Mouse (Mus musculus) midbrain, embryonic 13.5 days (tissue): Measurements from ENCODE around the gene Elovl6. TPM values are rescaled to one million over a fixed set of nuclear protein-coding genes. Genes with fewer than 3 reads are reported as not detected.

Experiments used
- ATAC-seq: fragments of 200-750 bp; cut with Nextera tagmentation; 2 replicates; pipeline ENCODE4 v1.8.0; 2017; ENCODE audit warnings: mild to moderate bottlenecking, moderate TSS enrichment, moderate library complexity
- H3K27ac ChIP-seq: fragments of 300-500 bp; sonication (generic); 2 replicates; pipeline ENCODE4 v1.5.1; 2015; ENCODE audit warnings: inconsistent platforms, mild to moderate bottlenecking, moderate library complexity
- H3K27me3 ChIP-seq: fragments of 300-500 bp; sonication (generic); 2 replicates; pipeline ENCODE4 v1.6.1; 2015; ENCODE audit warnings: mild to moderate bottlenecking, inconsistent platforms
- H3K36me3 ChIP-seq: fragments of 300-500 bp; sonication (generic); 2 replicates; pipeline ENCODE4 v1.6.1; 2015; ENCODE audit warnings: mild to moderate bottlenecking, inconsistent platforms
- H3K4me1 ChIP-seq: fragments of 300-500 bp; sonication (generic); replicated peaks from 2 replicates; pipeline ENCODE4 v1.6.1; 2015; ENCODE audit warnings: inconsistent platforms
- H3K4me2 ChIP-seq: fragments of 300-500 bp; sonication (generic); replicated peaks from 2 replicates; pipeline ENCODE4 v1.6.1; 2015; ENCODE audit warnings: moderate library complexity, mild to moderate bottlenecking, inconsistent platforms
- H3K4me3 ChIP-seq: fragments of 300-500 bp; sonication (generic); replicated peaks from 2 replicates; pipeline ENCODE4 v1.5.1; 2015; ENCODE audit warnings: mild to moderate bottlenecking, inconsistent platforms
- H3K9ac ChIP-seq: fragments of 300-500 bp; sonication (generic); replicated peaks from 2 replicates; pipeline ENCODE4 v1.6.1; 2015; ENCODE audit warnings: mild to moderate bottlenecking, inconsistent platforms
- H3K9me3 ChIP-seq: fragments of 300-500 bp; sonication (generic); 2 replicates; pipeline ENCODE4 v1.6.1; 2016; ENCODE audit warnings: mild to moderate bottlenecking, inconsistent platforms
- WGBS: fragments of 180-500 bp; shearing (Covaris S2); methylation state at CpG from one replicate; pipeline ENCODE4 v1.1.7; 2015; 5-methylcytosine and 5-hydroxymethylcytosine counted together
- polyA plus RNA-seq: library from polyadenylated mRNA; unstranded; fragments of >200 nt; fragmentation: Nextera tagmentation; extraction: Ambion mirVana; gene quantifications from 2 replicates; pipeline ENCODE4 v1.2.1, GENCODE M21; 2015

Elovl6 gene
- polyA plus RNA-seq, 1 experiment from 2014 or later = 31.2 TPM

- Histone ChIP-seq H3K36me3 (no peaks in the 10 kb centered on the region), H3K9me3 (no peaks in the 10 kb centered on the region), H3K27ac (peak overlapping the region; percentile 27; the same call in 1 of the 2 replicates), H3K4me3 (no peak overlapping the region), H3K4me1 (peaks cover 21% of the 10 kb centered on the region), H3K27me3 (no peaks in the 10 kb centered on the region), H3K4me2 (no peak overlapping the region), H3K9ac (no peak overlapping the region)
- ATAC-seq = peak; percentile 61
- 63% methylated on average over 17 of the region's 17 CpGs for WGBS
Observed at GRCm38 (mm10) chr3:129590548-129591226, 58.5 kb downstream of the Elovl6 start.

- Histone ChIP-seq H3K9ac (no peak overlapping the region), H3K9me3 (no peaks in the 10 kb centered on the region), H3K27me3 (no peaks in the 10 kb centered on the region), H3K27ac (no peak overlapping the region), H3K36me3 (no peaks in the 10 kb centered on the region), H3K4me1 (peaks cover 21% of the 10 kb centered on the region), H3K4me3 (no peak overlapping the region), H3K4me2 (no peak overlapping the region)
- 62% methylated on average over 9 of the region's 9 CpGs for WGBS
- no peak for ATAC-seq
Observed at GRCm38 (mm10) chr3:129591251-129591650, 59.1 kb downstream of the Elovl6 start.

GRCm38 (mm10) chr3:129591761-129592160 is 59.6 kb downstream of the Elovl6 start:
- Histone ChIP-seq H3K36me3 (no peaks in the 10 kb centered on the region), H3K27me3 (no peaks in the 10 kb centered on the region), H3K9ac (no peak overlapping the region), H3K9me3 (no peaks in the 10 kb centered on the region), H3K4me2 (no peak overlapping the region), H3K4me1 (peaks cover 18% of the 10 kb centered on the region), H3K27ac (no peak overlapping the region), H3K4me3 (no peak overlapping the region)
- WGBS = 95% methylated on average over 8 of the region's 8 CpGs
- no peak for ATAC-seq

GRCm38 (mm10) chr3:129593001-129593400 is 60.8 kb downstream of the Elovl6 start:
- Histone ChIP-seq H3K27ac (no peak overlapping the region), H3K4me1 (peaks cover 15% of the 10 kb centered on the region), H3K9ac (no peak overlapping the region), H3K4me2 (no peak overlapping the region), H3K27me3 (no peaks in the 10 kb centered on the region), H3K4me3 (no peak overlapping the region), H3K9me3 (no peaks in the 10 kb centered on the region), H3K36me3 (no peaks in the 10 kb centered on the region)
- no peak for ATAC-seq
- WGBS = 96% methylated on average over 9 of the region's 9 CpGs

GRCm38 (mm10) chr3:129593735-129594134 is 61.6 kb downstream of the Elovl6 start:
- ATAC-seq = no peak
- WGBS = 92% methylated on average over 3 of the region's 3 CpGs
- Histone ChIP-seq H3K9me3 (no peaks in the 10 kb centered on the region), H3K4me1 (peaks cover 15% of the 10 kb centered on the region), H3K9ac (no peak overlapping the region), H3K4me3 (no peak overlapping the region), H3K27me3 (no peaks in the 10 kb centered on the region), H3K4me2 (no peak overlapping the region), H3K36me3 (no peaks in the 10 kb centered on the region), H3K27ac (no peak overlapping the region)

- Histone ChIP-seq H3K4me2 (no peak overlapping the region), H3K9ac (no peak overlapping the region), H3K4me1 (peaks cover 3% of the 10 kb centered on the region; the same call in 1 of the 2 replicates), H3K27me3 (no peaks in the 10 kb centered on the region), H3K4me3 (no peak overlapping the region), H3K27ac (no peak overlapping the region), H3K9me3 (no peaks in the 10 kb centered on the region), H3K36me3 (no peaks in the 10 kb centered on the region)
- ATAC-seq = no peak
- WGBS = 97% methylated on average over 6 of the region's 6 CpGs
Observed at GRCm38 (mm10) chr3:129596098-129596497, 63.9 kb downstream of the Elovl6 start.

- no peak overlapping the region for H3K9ac ChIP-seq
- H3K4me1 ChIP-seq = no peaks in the 10 kb centered on the region
- no peak overlapping the region for H3K4me3 ChIP-seq
- no peak overlapping the region for H3K27ac ChIP-seq
- no peak overlapping the region for H3K4me2 ChIP-seq
- no peaks in the 10 kb centered on the region for H3K9me3 ChIP-seq
- peaks cover 4% of the 10 kb centered on the region; the same call in 1 of the 2 replicates for H3K36me3 ChIP-seq
- ATAC-seq = no peak
- WGBS = 82% methylated on average over 9 of the region's 9 CpGs
- H3K27me3 ChIP-seq = no peaks in the 10 kb centered on the region
Observed at GRCm38 (mm10) chr3:129602289-129602688, 70.1 kb downstream of the Elovl6 start.

- Histone ChIP-seq H3K9me3 (no peaks in the 10 kb centered on the region), H3K36me3 (peaks cover 13% of the 10 kb centered on the region), H3K27ac (no peak overlapping the region), H3K4me1 (no peaks in the 10 kb centered on the region), H3K4me3 (no peak overlapping the region), H3K9ac (no peak overlapping the region), H3K4me2 (no peak overlapping the region), H3K27me3 (no peaks in the 10 kb centered on the region)
- 67% methylated on average over 7 of the region's 7 CpGs for WGBS
- no peak for ATAC-seq
Observed at GRCm38 (mm10) chr3:129605487-129605886, 73.3 kb downstream of the Elovl6 start.

GRCm38 (mm10) chr3:129605934-129606333 is 73.8 kb downstream of the Elovl6 start:
- ATAC-seq = no peak
- Histone ChIP-seq H3K9me3 (no peaks in the 10 kb centered on the region), H3K27ac (no peak overlapping the region), H3K4me2 (no peak overlapping the region), H3K4me3 (no peak overlapping the region), H3K27me3 (no peaks in the 10 kb centered on the region), H3K4me1 (no peaks in the 10 kb centered on the region), H3K9ac (no peak overlapping the region), H3K36me3 (peaks cover 17% of the 10 kb centered on the region)
- WGBS = 50% methylated on average over 6 of the region's 6 CpGs

GRCm38 (mm10) chr3:129611626-129612025 is 79.5 kb downstream of the Elovl6 start:
- WGBS = 90% methylated on average over 8 of the region's 8 CpGs
- no peak for ATAC-seq

GRCm38 (mm10) chr3:129612311-129613097 is 80.3 kb downstream of the Elovl6 start:
- no peaks in the 10 kb centered on the region for H3K9me3 ChIP-seq
- peak; percentile 50 for ATAC-seq
- WGBS = 90% methylated on average over 25 of the region's 25 CpGs

More at GRCm38 (mm10) chr3:129611626-129612025, 79.5 kb downstream of the Elovl6 start:
- Histone ChIP-seq H3K27ac (no peak overlapping the region), H3K4me2 (no peak overlapping the region), H3K9me3 (no peaks in the 10 kb centered on the region), H3K9ac (no peak overlapping the region), H3K4me1 (no peaks in the 10 kb centered on the region), H3K27me3 (no peaks in the 10 kb centered on the region), H3K4me3 (no peak overlapping the region), H3K36me3 (peaks cover 20% of the 10 kb centered on the region)

GRCm38 (mm10) chr3:129613756-129614155 is 81.6 kb downstream of the Elovl6 start:
- H3K36me3 ChIP-seq = peaks cover 30% of the 10 kb centered on the region
- ATAC-seq = no peak
- H3K27ac ChIP-seq = no peak overlapping the region
- WGBS = 88% methylated on average over 7 of the region's 7 CpGs
- no peaks in the 10 kb centered on the region for H3K4me1 ChIP-seq
- H3K4me2 ChIP-seq = no peak overlapping the region
- H3K9ac ChIP-seq = no peak overlapping the region
- H3K27me3 ChIP-seq = no peaks in the 10 kb centered on the region
- H3K4me3 ChIP-seq = no peak overlapping the region
- H3K9me3 ChIP-seq = no peaks in the 10 kb centered on the region

More at GRCm38 (mm10) chr3:129612311-129613097, 80.3 kb downstream of the Elovl6 start:
- Histone ChIP-seq H3K4me3 (no peak overlapping the region), H3K4me1 (no peaks in the 10 kb centered on the region), H3K4me2 (no peak overlapping the region), H3K36me3 (peaks cover 22% of the 10 kb centered on the region), H3K27me3 (no peaks in the 10 kb centered on the region), H3K9ac (no peak overlapping the region), H3K27ac (no peak overlapping the region)
